Mouse (Mus musculus) midbrain, embryonic 15.5 days (tissue): ENCODE data around the gene Alcam. TPM values are rescaled to one million over a fixed set of nuclear protein-coding genes. Genes with fewer than 3 reads are reported as not detected.

Experiments
- ATAC-seq: fragments of 200-750 bp; cut with Nextera tagmentation; replicated peaks from 2 replicates; pipeline ENCODE4 v1.8.0; 2017; ENCODE audit warnings: moderate TSS enrichment
- H3K27ac ChIP-seq: fragments of 300-500 bp; sonication (generic); 2 replicates; pipeline ENCODE4 v1.5.1; 2015; ENCODE audit warnings: mild to moderate bottlenecking, inconsistent platforms
- H3K27me3 ChIP-seq: fragments of 300-500 bp; sonication (generic); replicated peaks from 2 replicates; pipeline ENCODE4 v1.6.1; 2015; ENCODE audit warnings: inconsistent platforms
- H3K36me3 ChIP-seq: fragments of 300-500 bp; sonication (generic); replicated peaks from 2 replicates; pipeline ENCODE4 v1.6.1; 2015; ENCODE audit warnings: inconsistent platforms
- H3K4me1 ChIP-seq: fragments of 300-500 bp; sonication (generic); 2 replicates; pipeline ENCODE4 v1.6.1; 2015; ENCODE audit warnings: inconsistent platforms
- H3K4me2 ChIP-seq: fragments of 300-500 bp; sonication (generic); 2 replicates; pipeline ENCODE4 v1.6.1; 2015; ENCODE audit warnings: inconsistent platforms, mild to moderate bottlenecking, moderate library complexity
- H3K4me3 ChIP-seq: fragments of 300-500 bp; sonication (generic); 2 replicates; pipeline ENCODE4 v1.5.1; 2015; ENCODE audit warnings: mild to moderate bottlenecking, inconsistent platforms
- H3K9ac ChIP-seq: fragments of 300-500 bp; sonication (generic); 2 replicates; pipeline ENCODE4 v1.6.1; 2015; ENCODE audit warnings: mild to moderate bottlenecking, inconsistent platforms
- H3K9me3 ChIP-seq: fragments of 300-500 bp; sonication (generic); 2 replicates; pipeline ENCODE4 v1.6.1; 2016; ENCODE audit warnings: inconsistent platforms
- WGBS: fragments of 180-500 bp; shearing (Covaris S2); methylation state at CpG from one replicate; pipeline ENCODE4 v1.1.7; 2015; ENCODE audit warnings: mixed read lengths; 5-methylcytosine and 5-hydroxymethylcytosine counted together
- polyA plus RNA-seq: library from polyadenylated mRNA; unstranded; fragments of >200 nt; fragmentation: Nextera tagmentation; extraction: Ambion mirVana; gene quantifications from 2 replicates; pipeline ENCODE4 v1.2.1, GENCODE M21; 2015

Gene Alcam
- polyA plus RNA-seq, 1 experiment from 2014 or later = 23.5 TPM

GRCm38 (mm10) chr16:52331341-52331830 is 122.5 kb downstream of the Alcam start:
- Histone ChIP-seq H3K4me2 (no peak overlapping the region), H3K27me3 (no peaks in the 10 kb centered on the region), H3K9ac (no peak overlapping the region), H3K9me3 (no peaks in the 10 kb centered on the region), H3K27ac (no peak overlapping the region), H3K4me1 (no peaks in the 10 kb centered on the region), H3K4me3 (no peak overlapping the region), H3K36me3 (no peaks in the 10 kb centered on the region)
- no peak for ATAC-seq
- 94% methylated on average over 3 of the region's 3 CpGs for WGBS

DNA sequence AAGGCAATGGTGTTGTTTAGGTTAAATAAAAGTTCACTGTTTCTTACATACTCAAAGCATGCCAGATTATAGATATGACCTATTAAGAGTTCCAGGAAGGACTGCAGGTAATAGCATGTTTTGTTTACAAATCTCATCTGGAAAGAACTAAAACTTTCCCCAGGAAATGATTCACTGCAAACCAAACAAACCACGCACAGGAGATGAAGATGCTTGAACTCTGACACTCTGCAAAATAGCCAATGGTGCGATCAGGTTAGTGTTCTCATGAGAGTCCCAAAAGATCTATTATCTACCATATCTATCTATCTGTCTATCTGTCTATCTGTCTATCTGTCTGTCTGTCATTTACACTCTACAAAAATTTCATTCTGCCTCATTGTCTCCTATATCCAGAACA is 124.5 kb downstream of the Alcam start:
- no peak for ATAC-seq
- no peaks in the 10 kb centered on the region for H3K4me1 ChIP-seq

DNA sequence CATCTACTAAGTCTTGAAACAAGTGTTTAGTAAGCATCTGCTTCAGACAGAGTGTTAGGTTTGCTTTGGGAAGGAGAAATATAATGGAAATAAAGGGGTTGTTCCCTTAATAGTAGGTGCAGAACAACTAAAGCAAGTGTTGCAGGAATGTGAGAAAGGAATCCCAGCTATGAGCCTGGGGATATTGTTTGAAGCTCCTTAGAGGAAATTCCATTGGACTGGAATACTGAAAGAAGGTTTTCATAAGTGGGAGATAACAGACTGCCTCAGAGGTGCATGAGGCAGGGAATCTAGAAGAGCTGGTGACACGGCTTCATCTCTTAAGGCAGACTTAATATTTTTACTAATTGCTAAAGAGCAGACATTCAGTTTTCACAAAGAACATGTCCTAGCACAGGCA is 134.6 kb downstream of the Alcam start:
- Histone ChIP-seq H3K27me3 (no peaks in the 10 kb centered on the region), H3K9ac (no peak overlapping the region), H3K27ac (no peak overlapping the region), H3K4me1 (no peaks in the 10 kb centered on the region), H3K4me3 (no peak overlapping the region), H3K36me3 (no peaks in the 10 kb centered on the region), H3K9me3 (no peaks in the 10 kb centered on the region), H3K4me2 (no peak overlapping the region)
- WGBS = 78% methylated on average over 1 of the region's 1 CpGs
- ATAC-seq = no peak

More for the DNA sequence above, 124.5 kb downstream of the Alcam start:
- WGBS = 90% methylated on average over 2 of the region's 2 CpGs
- H3K4me2 ChIP-seq = no peak overlapping the region
- no peaks in the 10 kb centered on the region for H3K27me3 ChIP-seq
- no peaks in the 10 kb centered on the region for H3K9me3 ChIP-seq
- no peak overlapping the region for H3K4me3 ChIP-seq
- no peaks in the 10 kb centered on the region for H3K36me3 ChIP-seq
- H3K9ac ChIP-seq = no peak overlapping the region
- no peak overlapping the region for H3K27ac ChIP-seq

DNA sequence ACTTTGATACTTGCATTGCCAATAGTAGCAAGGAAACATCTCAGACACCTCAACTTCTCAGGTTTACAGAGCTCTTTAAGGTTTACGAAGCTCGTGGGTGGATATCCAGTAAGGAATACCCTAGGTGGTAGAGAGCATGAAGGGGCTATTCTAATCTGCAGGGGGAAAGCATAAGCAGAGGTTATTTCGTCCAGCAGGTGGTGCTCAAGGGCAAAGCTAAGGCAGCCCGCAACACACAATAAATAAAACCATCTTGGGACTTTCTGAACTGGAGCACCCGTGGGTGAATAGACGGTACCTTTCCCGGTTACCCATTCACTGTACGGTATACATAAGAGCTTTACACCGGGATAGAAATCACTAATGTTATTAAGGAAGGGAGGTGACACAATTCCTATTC is 142.8 kb downstream of the Alcam start:
- ATAC-seq = peak; percentile 78
- H3K9me3 ChIP-seq = no peaks in the 10 kb centered on the region
- H3K4me3 ChIP-seq = no peak overlapping the region
- H3K27ac ChIP-seq = no peak overlapping the region
- H3K9ac ChIP-seq = no peak overlapping the region
- H3K4me2 ChIP-seq = no peak overlapping the region
- H3K36me3 ChIP-seq = no peaks in the 10 kb centered on the region
- no peaks in the 10 kb centered on the region for H3K4me1 ChIP-seq
- no peaks in the 10 kb centered on the region for H3K27me3 ChIP-seq
- WGBS = 20% methylated on average over 9 of the region's 9 CpGs

- no peaks in the 10 kb centered on the region for H3K36me3 ChIP-seq
- H3K4me3 ChIP-seq = no peak overlapping the region
- H3K4me2 ChIP-seq = no peak overlapping the region
- no peak overlapping the region for H3K27ac ChIP-seq
- H3K4me1 ChIP-seq = no peaks in the 10 kb centered on the region
- no peak for ATAC-seq
- 85% methylated on average over 2 of the region's 2 CpGs for WGBS
- H3K9ac ChIP-seq = no peak overlapping the region
- no peaks in the 10 kb centered on the region for H3K9me3 ChIP-seq
- no peaks in the 10 kb centered on the region for H3K27me3 ChIP-seq
Measured at GRCm38 (mm10) chr16:52307016-52307415, 146.9 kb downstream of the Alcam start.

DNA sequence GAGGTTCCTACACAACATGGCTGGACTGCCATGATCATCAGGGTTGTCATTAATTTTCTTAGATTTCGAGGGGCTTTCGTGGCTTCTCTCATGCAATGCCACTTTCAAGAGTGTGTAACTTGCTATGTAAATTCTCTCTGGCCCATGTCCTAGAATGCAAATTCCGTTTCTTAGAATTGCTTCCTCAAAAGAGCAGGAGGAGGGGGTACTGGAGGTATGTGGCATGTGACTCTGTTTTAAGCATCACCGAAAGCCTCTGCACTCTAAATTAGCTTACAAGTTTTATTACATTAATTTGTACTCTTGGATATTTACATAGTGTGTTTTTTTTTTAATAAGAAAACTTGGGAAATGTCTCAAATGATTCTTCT is 150.4 kb downstream of the Alcam start:
- H3K27ac ChIP-seq = no peak overlapping the region
- H3K36me3 ChIP-seq = no peaks in the 10 kb centered on the region
- 0 out of 2 replicates have a peak, but pooled peaks have one; percentile 42 for ATAC-seq
- no peaks in the 10 kb centered on the region for H3K4me1 ChIP-seq
- WGBS = 66% methylated on average over 4 of the region's 4 CpGs
- H3K9me3 ChIP-seq = no peaks in the 10 kb centered on the region
- H3K9ac ChIP-seq = no peak overlapping the region
- H3K4me2 ChIP-seq = no peak overlapping the region
- no peak overlapping the region for H3K4me3 ChIP-seq
- H3K27me3 ChIP-seq = no peaks in the 10 kb centered on the region

DNA sequence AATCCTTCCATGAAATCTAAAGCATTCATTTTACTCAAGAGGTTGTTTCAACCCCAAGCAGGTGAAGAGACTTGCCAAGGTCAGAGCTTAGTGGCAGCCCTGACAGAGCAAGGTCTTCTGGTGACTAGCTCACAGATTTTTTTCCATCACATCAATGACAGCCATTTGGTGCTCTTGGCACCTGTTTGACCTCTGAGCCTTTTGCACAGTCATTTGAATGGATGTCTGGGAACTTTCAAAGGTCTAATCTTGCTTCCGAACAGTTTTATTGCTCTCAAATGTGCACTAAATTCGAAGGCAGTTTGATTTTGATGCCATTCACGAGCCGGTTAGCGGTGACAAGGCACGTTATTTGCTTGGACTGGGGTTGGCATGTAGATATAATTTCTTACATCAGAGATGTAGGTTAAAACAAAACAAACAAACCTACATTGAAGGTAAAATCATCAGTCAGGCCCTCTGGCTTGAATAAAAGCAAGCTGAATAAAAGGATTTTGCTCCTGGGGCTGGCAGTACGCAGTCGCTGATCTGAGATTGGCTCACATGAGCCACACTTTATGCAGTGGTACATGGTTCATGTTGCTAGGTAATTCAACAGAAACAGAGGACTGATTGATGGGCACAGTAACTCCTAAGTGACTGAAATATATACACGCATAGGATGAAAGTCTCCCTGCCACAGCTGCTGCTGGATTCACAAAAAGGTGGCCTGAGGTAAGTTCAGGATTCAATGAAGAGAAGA is 150.9 kb downstream of the Alcam start:
- ATAC-seq = 0 out of 2 replicates have a peak, but pooled peaks have one; percentile 37
- WGBS = 76% methylated on average over 9 of the region's 9 CpGs
- no peak overlapping the region for H3K27ac ChIP-seq

DNA sequence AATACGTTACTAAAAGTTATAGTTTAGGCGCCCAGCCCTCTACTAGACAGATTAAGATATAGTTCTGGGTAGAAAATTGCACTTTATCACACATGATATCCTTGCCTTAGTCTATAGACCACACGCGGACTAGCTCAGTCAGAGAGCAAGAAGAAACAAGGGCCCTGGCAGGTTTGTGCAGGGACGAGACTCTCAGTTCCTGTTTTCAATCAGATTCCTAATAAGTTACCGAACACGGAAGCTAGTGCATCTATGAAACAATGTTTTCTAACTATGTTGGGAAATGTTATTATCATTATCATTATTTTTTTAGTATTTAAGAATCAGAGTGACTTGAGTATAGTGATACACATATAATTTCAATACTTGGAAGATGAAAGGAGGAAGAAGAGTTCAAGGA is 152.1 kb downstream of the Alcam start:
- no peak overlapping the region for H3K4me2 ChIP-seq
- H3K4me3 ChIP-seq = no peak overlapping the region
- ATAC-seq = no peak
- H3K27ac ChIP-seq = no peak overlapping the region
- no peak overlapping the region for H3K9ac ChIP-seq
- no peaks in the 10 kb centered on the region for H3K36me3 ChIP-seq
- no peaks in the 10 kb centered on the region for H3K27me3 ChIP-seq
- H3K9me3 ChIP-seq = no peaks in the 10 kb centered on the region
- H3K4me1 ChIP-seq = no peaks in the 10 kb centered on the region
- WGBS = 91% methylated on average over 7 of the region's 7 CpGs

More for the DNA sequence above, 150.9 kb downstream of the Alcam start:
- H3K4me1 ChIP-seq = no peaks in the 10 kb centered on the region
- H3K9me3 ChIP-seq = no peaks in the 10 kb centered on the region
- no peak overlapping the region for H3K4me3 ChIP-seq
- H3K27me3 ChIP-seq = no peaks in the 10 kb centered on the region
- H3K4me2 ChIP-seq = no peak overlapping the region
- H3K36me3 ChIP-seq = no peaks in the 10 kb centered on the region
- no peak overlapping the region for H3K9ac ChIP-seq

DNA sequence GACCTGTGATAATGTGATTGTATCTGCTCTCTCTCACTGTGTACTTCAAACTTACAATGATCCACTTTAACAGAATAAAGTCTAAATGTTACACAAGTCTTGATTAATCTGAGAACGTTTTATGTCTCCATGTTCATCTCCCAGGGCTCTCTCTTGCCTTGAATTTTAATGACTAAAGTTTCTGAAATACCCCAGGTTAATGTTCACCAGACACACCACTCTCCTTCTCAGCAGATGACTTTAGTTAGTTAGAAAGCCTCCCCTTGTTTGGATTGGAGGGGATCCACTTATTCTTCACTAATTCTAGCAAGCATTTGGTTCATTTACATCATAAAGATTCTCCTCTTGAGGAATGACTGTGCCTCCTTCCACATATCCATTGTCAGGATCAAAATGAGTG is 157.5 kb downstream of the Alcam start:
- Histone ChIP-seq H3K27me3 (no peaks in the 10 kb centered on the region), H3K27ac (no peak overlapping the region), H3K4me3 (no peak overlapping the region), H3K4me1 (no peaks in the 10 kb centered on the region), H3K4me2 (no peak overlapping the region), H3K9me3 (no peaks in the 10 kb centered on the region), H3K36me3 (no peaks in the 10 kb centered on the region; the same call in 1 of the 2 replicates), H3K9ac (no peak overlapping the region)
- WGBS = 37% methylated on average over 1 of the region's 1 CpGs
- ATAC-seq = no peak

GRCm38 (mm10) chr16:52295535-52295934 is 158.3 kb downstream of the Alcam start:
- Histone ChIP-seq H3K27me3 (no peaks in the 10 kb centered on the region), H3K9me3 (no peaks in the 10 kb centered on the region), H3K36me3 (no peaks in the 10 kb centered on the region; the same call in 1 of the 2 replicates), H3K27ac (no peak overlapping the region), H3K4me2 (no peak overlapping the region), H3K4me3 (no peak overlapping the region), H3K9ac (no peak overlapping the region), H3K4me1 (no peaks in the 10 kb centered on the region)
- ATAC-seq = no peak

GRCm38 (mm10) chr16:52292440-52293048 is 161.3 kb downstream of the Alcam start:
- H3K4me1 ChIP-seq = no peaks in the 10 kb centered on the region
- no peaks in the 10 kb centered on the region for H3K27me3 ChIP-seq
- no peak overlapping the region for H3K4me3 ChIP-seq
- 82% methylated on average over 3 of the region's 3 CpGs for WGBS
- H3K9ac ChIP-seq = no peak overlapping the region
- ATAC-seq = no peak
- H3K9me3 ChIP-seq = no peaks in the 10 kb centered on the region
- H3K4me2 ChIP-seq = no peak overlapping the region
- no peak overlapping the region for H3K27ac ChIP-seq
- H3K36me3 ChIP-seq = no peaks in the 10 kb centered on the region; the same call in 1 of the 2 replicates

GRCm38 (mm10) chr16:52280186-52280585 is 173.7 kb downstream of the Alcam start:
- Histone ChIP-seq H3K36me3 (no peaks in the 10 kb centered on the region), H3K4me1 (no peaks in the 10 kb centered on the region), H3K4me2 (no peak overlapping the region), H3K27ac (no peak overlapping the region), H3K4me3 (no peak overlapping the region), H3K9ac (no peak overlapping the region), H3K9me3 (no peaks in the 10 kb centered on the region), H3K27me3 (no peaks in the 10 kb centered on the region)
- 77% methylated on average over 2 of the region's 2 CpGs for WGBS
- ATAC-seq = no peak

GRCm38 (mm10) chr16:52265066-52265465 is 188.8 kb downstream of the Alcam start:
- Histone ChIP-seq H3K4me3 (no peak overlapping the region), H3K4me2 (no peak overlapping the region), H3K9ac (no peak overlapping the region), H3K27ac (no peak overlapping the region), H3K9me3 (no peaks in the 10 kb centered on the region), H3K36me3 (0 out of 2 replicates have a peak, but pooled peaks cover 3% of the 10 kb centered on the region), H3K4me1 (no peaks in the 10 kb centered on the region), H3K27me3 (no peaks in the 10 kb centered on the region)
- 93% methylated on average over 4 of the region's 4 CpGs for WGBS
- ATAC-seq = no peak
